Mouse (Mus musculus): Measurements from ENCODE around the gene Myh9.
"Not testable (repeated sequence)": the region's sequence is repeated elsewhere in the genome, so short reads cannot be mapped to it uniquely, and the experiment has no call there.

Myh9 gene

DNA sequence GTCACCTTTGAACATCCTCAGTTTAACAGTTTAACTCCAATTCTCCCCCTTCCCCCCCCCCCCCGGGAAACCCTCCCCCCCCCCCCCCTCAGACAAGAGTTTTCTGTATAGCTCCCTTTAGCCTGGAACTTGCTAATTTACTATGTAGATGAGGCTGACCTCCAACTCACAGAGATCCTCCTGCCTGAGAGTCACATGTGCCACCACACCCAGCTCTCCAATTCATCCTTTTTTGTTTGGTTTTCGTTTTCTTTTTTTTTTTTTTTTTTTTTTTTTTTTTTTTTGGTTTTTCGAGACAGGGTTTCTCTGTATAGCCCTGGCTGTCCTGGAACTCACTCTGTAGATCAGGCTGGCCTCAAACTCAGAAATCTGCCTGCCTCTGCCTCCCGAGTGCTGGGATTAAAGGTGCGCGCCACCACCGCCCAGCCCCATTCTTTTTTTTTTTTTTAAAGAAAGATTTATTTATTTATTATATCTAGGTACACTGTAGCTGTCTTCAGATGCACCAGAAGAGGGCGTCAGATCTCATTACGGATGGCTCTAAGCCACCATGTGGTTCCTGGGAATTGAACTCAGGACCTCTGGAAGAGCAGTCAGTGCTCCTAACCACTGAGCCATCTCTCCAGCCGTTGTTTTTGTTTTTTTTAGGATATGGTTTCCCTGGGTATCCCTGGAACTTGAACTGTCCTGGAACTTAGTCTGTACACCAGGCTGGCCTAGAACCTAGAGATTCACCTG lies 25.4 kb upstream of the Myh9 start:
- not testable (repeated sequence) for DNase-seq (ENCODE audit: low read depth, low spot score)

DNA sequence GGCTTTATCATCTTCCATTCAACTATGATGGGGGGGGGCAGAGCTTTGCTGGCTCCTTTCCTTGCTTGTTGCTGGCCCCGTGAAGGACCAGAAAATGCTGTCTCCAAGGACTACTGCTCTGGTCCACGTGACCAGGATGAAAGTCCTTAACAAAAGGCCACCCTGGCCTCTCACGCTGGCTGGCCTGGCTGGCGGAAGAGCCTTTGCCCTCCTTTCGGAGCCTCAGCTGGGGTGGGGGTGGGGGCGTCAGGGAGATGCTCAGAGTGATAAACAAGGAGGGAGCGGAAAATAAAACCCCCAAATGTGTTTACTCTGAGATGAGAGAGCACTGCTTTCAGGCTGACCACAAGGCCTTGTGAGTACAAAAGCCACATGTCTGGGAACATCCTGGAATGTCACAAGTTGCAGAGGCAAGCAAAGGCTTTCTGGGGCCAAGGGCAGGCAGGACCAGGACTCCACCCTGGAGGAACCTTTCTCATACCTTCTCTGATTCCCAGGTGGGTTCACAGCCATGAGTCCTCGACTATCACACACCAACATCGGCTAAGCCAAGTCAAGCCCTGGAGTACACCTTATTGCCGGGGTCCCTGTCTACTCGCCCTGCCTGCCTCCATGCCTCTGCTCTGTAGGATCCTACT lies 24.7 kb upstream of the Myh9 start:
- DNase-seq (ENCODE audit: low read depth, low spot score): no peak

- no peak for DNase-seq (ENCODE audit: low read depth, low spot score)
Observed at GRCm38 (mm10) chr15:77864063-77864758, 22.2 kb upstream of the Myh9 start.

DNA sequence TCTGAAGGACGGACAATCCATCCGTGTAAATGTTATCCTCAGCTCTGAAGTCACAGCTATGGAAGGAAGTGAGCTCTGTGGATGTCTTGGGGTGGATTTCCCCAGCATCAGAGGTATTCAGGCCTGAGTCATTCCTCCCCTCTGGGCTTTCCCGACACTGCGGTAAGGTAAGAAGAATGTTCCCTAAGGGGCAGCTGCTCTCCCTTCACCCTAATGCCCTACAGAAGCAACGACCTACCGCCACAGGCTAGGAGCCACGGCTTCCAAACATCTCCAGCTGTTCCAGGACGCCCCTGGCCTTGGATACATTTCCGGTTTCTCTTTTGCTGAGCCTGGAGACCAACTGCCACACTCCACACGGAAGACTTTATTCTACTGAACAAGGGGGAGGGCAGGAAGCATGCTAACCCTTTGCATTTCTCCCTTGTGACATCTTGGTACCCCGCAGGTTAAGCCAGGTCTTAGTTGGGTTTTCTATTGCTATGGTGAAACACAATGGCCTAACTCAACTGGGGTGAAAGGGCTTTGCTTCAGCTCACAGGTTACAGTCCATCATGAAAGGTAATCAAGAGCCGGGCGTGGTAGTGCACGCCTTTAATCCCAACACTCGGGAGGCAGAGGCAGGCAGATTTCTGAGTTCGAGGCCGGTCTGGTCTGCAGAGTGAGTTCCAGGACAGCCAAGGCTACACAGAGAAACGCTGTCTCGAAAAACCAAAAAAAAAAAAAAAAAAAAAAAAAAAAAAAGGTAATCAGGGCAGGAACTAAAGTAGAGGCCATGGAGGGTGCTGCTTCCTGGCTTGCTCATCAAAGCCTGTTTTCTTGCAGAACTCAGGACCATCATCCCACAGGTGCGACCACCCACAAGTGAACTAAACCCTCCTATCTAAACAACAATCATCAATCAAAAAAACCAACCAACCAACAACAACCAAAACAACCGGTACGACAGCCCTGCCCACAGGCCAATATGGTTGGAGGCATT lies 21.3 kb upstream of the Myh9 start:
- DNase-seq (ENCODE audit: low read depth, low spot score): no peak

DNA sequence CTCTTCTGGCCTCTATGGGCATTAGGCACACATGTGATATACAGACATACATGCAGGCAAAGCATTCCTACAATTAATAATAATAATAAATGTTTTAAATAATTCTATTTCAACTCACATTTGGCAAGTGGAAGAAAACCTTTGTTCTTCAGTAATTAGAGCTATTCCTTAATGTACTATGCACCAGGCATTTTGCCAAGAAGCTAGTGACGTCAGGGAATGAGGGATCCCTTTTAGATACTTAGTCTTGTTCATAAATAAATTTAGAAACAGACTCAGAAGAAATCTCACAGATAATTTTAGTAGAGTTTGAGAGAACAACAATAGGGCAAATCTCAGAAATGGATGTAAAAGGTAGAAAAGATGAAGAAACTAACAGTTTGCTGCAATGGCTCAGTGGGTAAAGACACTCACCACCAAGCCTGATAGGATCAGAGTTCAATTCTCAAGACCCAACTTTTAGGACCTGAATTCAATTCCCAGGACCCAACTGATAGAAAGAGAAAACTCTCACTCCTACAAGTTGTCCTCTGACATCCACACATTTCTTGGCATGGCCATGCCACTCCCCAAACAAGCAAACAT lies 18.2 kb upstream of the Myh9 start:
- DNase-seq (ENCODE audit: low read depth, low spot score): no peak

GRCm38 (mm10) chr15:77857662-77858156 lies 15.7 kb upstream of the Myh9 start:
- DNase-seq (ENCODE audit: low read depth, low spot score): no peak

DNA sequence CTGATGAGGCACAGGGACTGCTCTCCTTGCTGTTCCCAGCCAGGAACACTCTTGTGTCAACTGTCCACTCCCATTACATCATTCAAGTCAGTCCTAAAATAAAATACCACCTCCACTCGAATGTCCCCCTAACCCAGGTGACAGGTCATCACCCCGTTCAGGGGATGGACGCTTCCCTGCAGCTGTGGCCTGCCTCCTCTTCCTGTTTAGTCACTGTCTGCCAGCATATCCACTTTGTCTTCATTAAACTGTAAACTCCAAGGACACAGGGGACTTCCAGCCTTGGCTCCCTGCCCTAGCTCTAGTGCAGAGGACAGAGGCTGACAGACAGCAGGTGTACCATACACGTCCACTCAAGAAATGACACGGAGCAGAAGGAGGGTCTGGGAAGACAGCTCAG lies 14.6 kb upstream of the Myh9 start:
- no peak for DNase-seq (ENCODE audit: low read depth, low spot score)

GRCm38 (mm10) chr15:77855301-77855700 lies 13.3 kb upstream of the Myh9 start:
- no peak for DNase-seq (ENCODE audit: low read depth, low spot score)

- DNase-seq (ENCODE audit: low read depth, low spot score): no peak
Observed at GRCm38 (mm10) chr15:77852001-77852400, 10.0 kb upstream of the Myh9 start.

- no peak for DNase-seq (ENCODE audit: low read depth, low spot score)
Observed at GRCm38 (mm10) chr15:77851136-77851535, 9.2 kb upstream of the Myh9 start.

DNA sequence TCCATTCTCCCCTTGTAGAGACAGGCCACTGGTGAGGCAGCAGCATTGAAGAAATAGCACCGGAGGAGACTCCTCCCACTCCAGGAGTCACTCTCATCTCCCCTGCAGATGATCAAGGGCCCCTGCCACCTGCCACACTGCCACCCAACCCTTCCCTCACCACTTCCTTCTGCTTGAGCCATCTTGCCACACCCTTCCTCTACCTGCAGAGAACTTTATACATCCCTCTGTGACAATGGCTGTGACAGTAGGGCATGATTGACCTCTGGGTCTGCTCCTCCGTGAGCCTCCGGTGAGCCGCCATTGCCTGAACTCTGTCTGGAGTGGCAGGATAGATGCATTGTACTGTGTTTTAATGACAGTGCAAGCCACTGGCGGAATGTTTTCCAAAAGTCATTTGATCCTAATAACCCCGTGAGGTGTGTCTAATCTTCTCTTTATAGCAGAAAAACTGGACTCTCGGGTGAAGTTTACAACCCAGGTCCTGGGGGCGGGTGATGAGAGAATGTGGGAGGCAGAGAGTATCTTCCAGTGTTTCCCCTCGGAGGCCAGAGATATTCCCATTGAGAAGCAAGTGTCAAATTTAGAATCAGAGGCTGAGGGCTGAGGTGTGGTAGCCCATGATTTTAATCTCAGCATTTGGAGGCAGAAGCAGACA lies 7.7 kb upstream of the Myh9 start:
- DNase-seq (ENCODE audit: low read depth, low spot score): peak; percentile 53

DNA sequence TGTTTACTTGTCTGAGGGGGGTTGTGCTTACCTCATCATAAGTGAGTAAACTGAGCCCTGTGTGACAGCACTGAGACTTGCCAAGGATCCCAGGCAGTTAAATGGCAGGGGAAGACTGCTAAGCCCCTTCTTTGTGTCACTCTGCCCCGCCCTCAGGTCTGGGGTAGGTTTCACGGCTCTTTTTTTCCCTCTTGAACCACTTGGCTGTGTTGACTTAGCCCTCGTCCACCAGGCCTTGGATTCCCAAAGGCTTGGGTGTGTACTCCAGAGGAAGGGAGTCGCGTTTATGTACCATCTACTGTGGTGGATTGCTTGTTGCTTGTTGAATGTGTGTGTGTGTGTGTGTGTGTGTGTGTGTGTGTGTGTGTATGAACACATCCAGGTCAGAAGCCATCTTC lies 7.1 kb upstream of the Myh9 start:
- DNase-seq (ENCODE audit: low read depth, low spot score): no peak

DNA sequence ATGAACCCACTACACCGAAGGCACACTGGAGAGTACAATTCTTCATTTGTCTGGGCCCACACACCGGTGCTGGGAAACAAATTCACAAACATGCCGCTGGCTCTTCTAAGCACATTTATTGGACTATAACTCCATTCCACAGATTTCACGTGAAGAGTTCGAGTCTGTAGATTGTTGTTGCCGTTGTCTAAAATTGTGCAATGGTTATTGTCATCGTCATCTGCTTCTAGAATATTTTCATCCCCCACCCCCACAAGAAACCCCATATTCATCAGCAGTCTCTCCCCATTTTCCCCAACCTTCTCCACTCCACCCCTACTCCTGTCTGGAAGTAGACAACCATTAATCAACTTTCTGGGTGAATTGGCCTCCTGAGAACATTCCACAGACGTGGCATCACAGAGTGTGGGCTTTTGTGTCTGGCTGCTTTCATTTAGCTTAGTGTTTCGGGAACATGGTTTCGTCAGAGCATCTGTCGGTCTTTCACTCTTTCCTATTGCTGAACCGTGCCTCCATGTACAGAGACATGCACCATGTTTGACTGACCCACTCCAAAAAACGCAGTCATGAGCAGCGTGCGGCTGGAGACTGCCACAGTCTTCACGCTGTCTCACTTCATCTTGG lies 6.6 kb upstream of the Myh9 start:
- no peak for DNase-seq (ENCODE audit: low read depth, low spot score)

GRCm38 (mm10) chr15:77847826-77848225 lies 5.9 kb upstream of the Myh9 start:
- no peak for DNase-seq (ENCODE audit: low read depth, low spot score)

DNA sequence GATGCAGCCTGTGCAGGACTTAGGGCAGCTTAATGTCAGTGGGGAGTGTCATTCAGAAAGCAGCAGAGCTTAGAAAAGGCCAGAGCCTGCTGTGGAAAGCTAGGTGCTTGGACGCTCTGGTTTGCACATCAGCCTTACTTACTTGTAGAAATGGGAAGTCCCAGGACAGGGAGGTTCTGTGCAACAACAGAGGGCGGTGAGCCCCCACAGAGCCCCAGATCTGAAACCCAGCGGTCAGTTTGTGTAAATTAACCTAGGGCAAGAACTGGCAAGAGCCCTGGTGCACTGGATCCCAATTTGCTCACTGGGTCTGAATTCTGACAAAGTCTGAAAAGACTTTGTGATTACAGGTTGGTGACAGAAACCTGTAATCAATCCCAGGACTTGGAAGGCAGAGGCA lies 5.1 kb upstream of the Myh9 start:
- DNase-seq (ENCODE audit: low read depth, low spot score): no peak

- peak; percentile 82 for DNase-seq (ENCODE audit: low read depth, low spot score)
Observed at GRCm38 (mm10) chr15:77845931-77846595, 4.1 kb upstream of the Myh9 start.

DNA sequence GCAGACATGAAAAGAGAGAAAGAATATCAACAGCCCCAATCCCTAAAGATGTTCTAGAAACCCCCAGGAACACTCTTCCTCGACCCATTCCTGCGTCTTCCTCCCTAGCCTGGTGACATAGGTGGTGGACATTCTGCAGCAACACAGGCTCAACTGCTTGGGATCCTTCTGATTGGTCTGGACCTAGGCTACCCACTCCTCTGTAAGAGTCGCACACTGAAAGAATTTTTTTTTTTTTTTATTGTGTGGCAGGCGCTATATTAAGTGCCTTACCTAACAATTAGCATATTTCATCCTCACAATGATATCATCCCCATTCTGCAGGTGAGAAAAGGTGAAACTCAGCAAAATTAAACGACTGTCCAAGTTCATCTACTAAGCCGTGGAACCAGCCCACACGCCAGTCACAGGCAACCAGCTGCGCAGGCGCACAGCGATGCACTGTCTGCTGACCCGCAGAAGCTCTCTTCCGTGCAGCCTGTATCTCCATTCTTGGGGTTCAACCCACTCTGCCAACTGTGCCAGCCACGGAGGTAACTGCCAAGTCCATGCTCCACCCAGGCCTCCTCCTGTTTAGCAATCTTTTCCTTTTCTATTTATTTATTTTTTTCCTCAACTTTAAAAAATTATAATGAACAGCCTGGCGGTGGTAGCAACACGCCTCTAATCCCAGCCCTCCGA lies 3.1 kb upstream of the Myh9 start:
- DNase-seq (ENCODE audit: low read depth, low spot score): no peak

DNA sequence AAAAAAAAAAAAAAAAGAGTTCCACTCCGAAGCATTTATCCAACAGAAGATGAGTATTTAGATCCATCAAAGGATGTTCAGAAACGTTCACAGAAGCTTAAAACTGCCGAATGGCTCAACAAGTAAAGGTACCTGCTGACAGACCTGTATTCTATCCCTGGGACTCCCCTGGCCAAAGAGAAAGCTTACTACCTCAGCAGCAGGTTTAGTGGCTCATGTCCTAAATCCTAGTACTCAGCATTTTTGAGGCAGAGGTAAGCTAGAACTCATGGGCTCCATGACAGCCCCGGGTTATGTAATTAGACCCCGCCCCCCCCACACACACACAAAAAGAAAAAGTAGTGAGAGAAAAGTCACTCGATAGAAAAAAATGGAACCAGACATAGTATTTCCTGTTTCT lies 2.1 kb upstream of the Myh9 start:
- peak; percentile 29 for DNase-seq (ENCODE audit: low read depth, low spot score)

DNA sequence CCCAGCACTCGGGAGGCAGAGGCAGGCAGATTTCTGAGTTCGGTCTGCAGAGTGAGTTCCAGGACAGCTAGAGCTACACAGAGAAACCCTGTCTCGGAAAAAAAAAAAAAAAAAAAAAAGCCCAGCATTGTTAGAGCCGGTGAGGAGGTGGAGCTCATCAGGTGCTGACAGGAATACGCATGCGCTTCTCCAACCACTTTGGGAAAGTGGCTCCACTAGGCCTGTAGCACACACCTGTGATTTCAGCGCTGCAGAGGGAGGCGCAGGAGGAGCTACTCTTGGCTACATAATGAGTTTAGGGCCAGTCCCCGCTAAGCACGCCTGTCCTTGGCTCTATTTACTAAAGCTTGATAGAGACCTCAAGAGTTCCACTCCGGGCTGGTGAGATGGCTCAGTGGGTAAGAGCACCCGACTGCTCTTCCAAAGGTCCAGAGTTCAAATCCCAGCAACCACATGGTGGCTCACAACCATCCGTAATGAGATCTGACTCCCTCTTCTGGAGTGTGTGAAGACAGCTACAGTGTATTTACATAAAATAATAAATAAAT lies 1.6 kb upstream of the Myh9 start:
- peak; percentile 84 for DNase-seq (ENCODE audit: low read depth, low spot score)
